Mouse (Mus musculus) embryonic facial prominence, embryonic 13.5 days (tissue): ENCODE measurements at regions not wholly inside any gene's neighbourhood (a gene's known extent, or its start where the extent isn't known, plus 50 kb on each side); places are given as distances from the start of the nearest gene placed in this dataset.
A peak's percentile ranks its signal among the peaks of the same experiment; 100 is the strongest.

Experiments used
- ATAC-seq: fragments of 200-750 bp; cut with Nextera tagmentation; 2 replicates; pipeline ENCODE4 v1.8.0; 2017; ENCODE audit warnings: low read depth; ENCODE audit not compliant: insufficient number of reproducible peaks, insufficient read depth, low FRiP score, low TSS enrichment
- H3K27ac ChIP-seq: fragments of 300-500 bp; sonication (generic); 2 replicates; pipeline ENCODE4 v1.5.1; 2015; ENCODE audit warnings: moderate library complexity, mild to moderate bottlenecking, inconsistent platforms
- H3K27me3 ChIP-seq: fragments of 300-500 bp; sonication (generic); 2 replicates; pipeline ENCODE4 v1.6.1; 2015; ENCODE audit warnings: mild to moderate bottlenecking, inconsistent platforms
- H3K36me3 ChIP-seq: fragments of 300-500 bp; sonication (generic); 2 replicates; pipeline ENCODE4 v1.6.1; 2015; ENCODE audit warnings: mild to moderate bottlenecking, inconsistent platforms
- H3K4me1 ChIP-seq: fragments of 300-500 bp; sonication (generic); 2 replicates; pipeline ENCODE4 v1.6.1; 2015; ENCODE audit warnings: inconsistent platforms
- H3K4me2 ChIP-seq: fragments of 300-500 bp; sonication (generic); 2 replicates; pipeline ENCODE4 v1.6.1; 2015; ENCODE audit warnings: moderate library complexity, mild to moderate bottlenecking, inconsistent platforms
- H3K4me3 ChIP-seq: fragments of 300-500 bp; sonication (generic); 2 replicates; pipeline ENCODE4 v1.5.1; 2015; ENCODE audit warnings: mild to moderate bottlenecking, inconsistent platforms
- H3K9ac ChIP-seq: fragments of 300-500 bp; sonication (generic); 2 replicates; pipeline ENCODE4 v1.6.1; 2015; ENCODE audit warnings: mild to moderate bottlenecking, inconsistent platforms
- H3K9me3 ChIP-seq: fragments of 300-500 bp; sonication (generic); 2 replicates; pipeline ENCODE4 v1.6.1; 2016; ENCODE audit warnings: inconsistent platforms
- WGBS: fragments of 180-500 bp; shearing (Covaris S2); methylation state at CpG from one replicate; pipeline ENCODE4 v1.1.7; 2015; ENCODE audit warnings: mixed read lengths; 5-methylcytosine and 5-hydroxymethylcytosine counted together

GRCm38 (mm10) chr15:85677381-85677780, 57.4 kb upstream of the Ppara start:
- Histone ChIP-seq H3K9me3 (no peaks in the 10 kb centered on the region), H3K36me3 (peaks cover 30% of the 10 kb centered on the region), H3K4me2 (no peak overlapping the region), H3K4me1 (peaks cover 69% of the 10 kb centered on the region), H3K4me3 (no peak overlapping the region), H3K27me3 (peaks cover 20% of the 10 kb centered on the region), H3K27ac (no peak overlapping the region), H3K9ac (no peak overlapping the region)
- ATAC-seq: no peak
- WGBS: 82% methylated on average over 6 of the region's 6 CpGs

- Histone ChIP-seq H3K9me3 (no peaks in the 10 kb centered on the region), H3K4me2 (no peak overlapping the region), H3K4me1 (peaks cover 66% of the 10 kb centered on the region), H3K27me3 (peaks cover 20% of the 10 kb centered on the region), H3K9ac (no peak overlapping the region), H3K36me3 (peaks cover 32% of the 10 kb centered on the region), H3K4me3 (no peak overlapping the region), H3K27ac (no peak overlapping the region)
- WGBS: 87% methylated on average over 10 of the region's 10 CpGs
- no peak for ATAC-seq
These were observed 56.9 kb upstream of the Ppara start for GRCm38 (mm10) chr15:85677855-85678254.

- H3K27me3 ChIP-seq: peaks cover 19% of the 10 kb centered on the region
- H3K4me3 ChIP-seq: no peak overlapping the region
- 90% methylated on average over 15 of the region's 15 CpGs for WGBS
- peaks cover 62% of the 10 kb centered on the region for H3K4me1 ChIP-seq
- peaks cover 37% of the 10 kb centered on the region for H3K36me3 ChIP-seq
- no peak overlapping the region for H3K9ac ChIP-seq
- H3K9me3 ChIP-seq: no peaks in the 10 kb centered on the region
- H3K27ac ChIP-seq: no peak overlapping the region
- H3K4me2 ChIP-seq: no peak overlapping the region
- no peak for ATAC-seq
These were observed 56.4 kb upstream of the Ppara start for GRCm38 (mm10) chr15:85678351-85678895.

- peaks cover 41% of the 10 kb centered on the region for H3K36me3 ChIP-seq
- H3K4me2 ChIP-seq: peak overlapping the region; percentile 33
- ATAC-seq: no peak
- H3K9ac ChIP-seq: peak overlapping the region; percentile 51; the same call in 1 of the 2 replicates
- peaks cover 58% of the 10 kb centered on the region for H3K4me1 ChIP-seq
- H3K27ac ChIP-seq: peak overlapping the region; percentile 68
- H3K27me3 ChIP-seq: peaks cover 13% of the 10 kb centered on the region
- WGBS: 76% methylated on average over 24 of the region's 24 CpGs
- H3K4me3 ChIP-seq: peak overlapping the region; percentile 3; the same call in 1 of the 2 replicates
- no peaks in the 10 kb centered on the region for H3K9me3 ChIP-seq
These were observed 55.6 kb upstream of the Ppara start for GRCm38 (mm10) chr15:85678981-85679708.

GRCm38 (mm10) chr15:85679864-85680428, 54.8 kb upstream of the Ppara start:
- no peaks in the 10 kb centered on the region for H3K9me3 ChIP-seq
- H3K4me2 ChIP-seq: peak overlapping the region; percentile 33; the same call in 1 of the 2 replicates
- 63% methylated on average over 10 of the region's 10 CpGs for WGBS
- H3K27me3 ChIP-seq: peaks cover 8% of the 10 kb centered on the region; the same call in 1 of the 2 replicates
- ATAC-seq: no peak
- peak overlapping the region; percentile 68 for H3K27ac ChIP-seq
- H3K36me3 ChIP-seq: peaks cover 46% of the 10 kb centered on the region
- peak overlapping the region; percentile 3; the same call in 1 of the 2 replicates for H3K4me3 ChIP-seq
- H3K9ac ChIP-seq: peak overlapping the region; percentile 51; the same call in 1 of the 2 replicates
- H3K4me1 ChIP-seq: peaks cover 58% of the 10 kb centered on the region

GRCm38 (mm10) chr15:85680460-85681224, 54.1 kb upstream of the Ppara start:
- no peak overlapping the region for H3K4me3 ChIP-seq
- H3K4me1 ChIP-seq: peaks cover 58% of the 10 kb centered on the region
- 50% methylated on average over 13 of the region's 13 CpGs for WGBS
- H3K9ac ChIP-seq: 0 out of 2 replicates have a peak overlapping the region, but pooled peaks have one; percentile 27
- H3K27me3 ChIP-seq: peaks cover 8% of the 10 kb centered on the region; the same call in 1 of the 2 replicates
- no peak for ATAC-seq
- peaks cover 47% of the 10 kb centered on the region for H3K36me3 ChIP-seq
- H3K4me2 ChIP-seq: peak overlapping the region; percentile 33
- H3K9me3 ChIP-seq: no peaks in the 10 kb centered on the region
- peak overlapping the region; percentile 22; the same call in 1 of the 2 replicates for H3K27ac ChIP-seq

GRCm38 (mm10) chr15:85682116-85682515, 52.7 kb upstream of the Ppara start:
- H3K27ac ChIP-seq: no peak overlapping the region
- ATAC-seq: no peak
- H3K9ac ChIP-seq: no peak overlapping the region
- peaks cover 4% of the 10 kb centered on the region; the same call in 1 of the 2 replicates for H3K27me3 ChIP-seq
- 86% methylated on average over 12 of the region's 12 CpGs for WGBS
- no peak overlapping the region for H3K4me2 ChIP-seq
- peaks cover 61% of the 10 kb centered on the region for H3K4me1 ChIP-seq
- H3K4me3 ChIP-seq: no peak overlapping the region
- H3K9me3 ChIP-seq: no peaks in the 10 kb centered on the region
- peaks cover 39% of the 10 kb centered on the region for H3K36me3 ChIP-seq

GRCm38 (mm10) chr15:85682780-85683179, 52.0 kb upstream of the Ppara start:
- Histone ChIP-seq H3K36me3 (peaks cover 39% of the 10 kb centered on the region), H3K4me1 (peaks cover 67% of the 10 kb centered on the region), H3K9me3 (no peaks in the 10 kb centered on the region), H3K27ac (no peak overlapping the region), H3K4me3 (no peak overlapping the region), H3K9ac (no peak overlapping the region), H3K27me3 (peaks cover 4% of the 10 kb centered on the region; the same call in 1 of the 2 replicates), H3K4me2 (no peak overlapping the region)
- ATAC-seq: no peak
- WGBS: 70% methylated on average over 6 of the region's 6 CpGs

- Histone ChIP-seq H3K27ac (no peak overlapping the region), H3K4me1 (peaks cover 68% of the 10 kb centered on the region)
- 77% methylated on average over 6 of the region's 6 CpGs for WGBS
These were observed 51.5 kb upstream of the Ppara start for GRCm38 (mm10) chr15:85683271-85683670.

GRCm38 (mm10) chr15:85683716-85684115, 51.1 kb upstream of the Ppara start:
- 91% methylated on average over 4 of the region's 4 CpGs for WGBS
- ATAC-seq: no peak
- peaks cover 68% of the 10 kb centered on the region for H3K4me1 ChIP-seq

More at GRCm38 (mm10) chr15:85683271-85683670, 51.5 kb upstream of the Ppara start:
- Histone ChIP-seq H3K9me3 (no peaks in the 10 kb centered on the region), H3K36me3 (peaks cover 44% of the 10 kb centered on the region), H3K9ac (no peak overlapping the region), H3K27me3 (peaks cover 4% of the 10 kb centered on the region; the same call in 1 of the 2 replicates), H3K4me3 (no peak overlapping the region), H3K4me2 (no peak overlapping the region)
- ATAC-seq: no peak

GRCm38 (mm10) chr15:85684164-85684708, 50.5 kb upstream of the Ppara start:
- Histone ChIP-seq H3K9me3 (no peaks in the 10 kb centered on the region), H3K36me3 (peaks cover 50% of the 10 kb centered on the region), H3K27ac (no peak overlapping the region), H3K4me1 (peaks cover 66% of the 10 kb centered on the region), H3K9ac (no peak overlapping the region), H3K4me3 (no peak overlapping the region), H3K27me3 (no peaks in the 10 kb centered on the region), H3K4me2 (no peak overlapping the region)
- ATAC-seq: no peak
- WGBS: 86% methylated on average over 14 of the region's 14 CpGs

More at GRCm38 (mm10) chr15:85683716-85684115, 51.1 kb upstream of the Ppara start:
- Histone ChIP-seq H3K4me2 (no peak overlapping the region), H3K27ac (no peak overlapping the region), H3K36me3 (peaks cover 46% of the 10 kb centered on the region), H3K9ac (no peak overlapping the region), H3K4me3 (no peak overlapping the region), H3K9me3 (no peaks in the 10 kb centered on the region), H3K27me3 (peaks cover 4% of the 10 kb centered on the region; the same call in 1 of the 2 replicates)
